Mouse (Mus musculus) embryonic facial prominence, embryonic 11.5 days (tissue): Measurements from ENCODE around the gene Josd1. TPM values are rescaled to one million over a fixed set of nuclear protein-coding genes. Genes with fewer than 3 reads are reported as not detected.

Source experiments
- ATAC-seq: fragments of 200-750 bp; cut with Nextera tagmentation; replicated peaks from 2 replicates; pipeline ENCODE4 v1.8.0; 2017; ENCODE audit warnings: low read depth; ENCODE audit not compliant: insufficient number of reproducible peaks, low FRiP score, low TSS enrichment
- DNase-seq: peaks from one replicate; pipeline ENCODE4 v3.0.0-alpha.2; 2015; ENCODE audit warnings: low spot score
- H3K27ac ChIP-seq: fragments of 300-500 bp; sonication (generic); replicated peaks from 2 replicates; pipeline ENCODE4 v1.5.1; 2014; ENCODE audit warnings: mild to moderate bottlenecking, low read depth, low read length, control low read depth
- H3K27me3 ChIP-seq: fragments of 300-500 bp; sonication (generic); 2 replicates; pipeline ENCODE4 v1.6.1; 2014; ENCODE audit warnings: mild to moderate bottlenecking, low read length, moderate library complexity, mixed read lengths; ENCODE audit not compliant: control insufficient read depth, insufficient read depth
- H3K36me3 ChIP-seq: fragments of 300-500 bp; sonication (generic); replicated peaks from 2 replicates; pipeline ENCODE4 v1.6.1; 2014; ENCODE audit warnings: low read depth, mild to moderate bottlenecking, low read length, moderate library complexity, mixed read lengths; ENCODE audit not compliant: control insufficient read depth, insufficient read depth
- H3K4me1 ChIP-seq: fragments of 300-500 bp; sonication (generic); 2 replicates; pipeline ENCODE4 v1.6.1; 2014; ENCODE audit warnings: low read length, mixed read lengths; ENCODE audit not compliant: control insufficient read depth, insufficient read depth
- H3K4me2 ChIP-seq: fragments of 300-500 bp; sonication (generic); 2 replicates; pipeline ENCODE4 v1.6.1; 2014; ENCODE audit warnings: low read depth, mild to moderate bottlenecking, control low read depth, low read length, moderate library complexity
- H3K4me3 ChIP-seq: fragments of 300-500 bp; sonication (generic); 2 replicates; pipeline ENCODE4 v1.5.1; 2014; ENCODE audit warnings: low read depth, low read length, control low read depth
- H3K9ac ChIP-seq: fragments of 300-500 bp; sonication (generic); replicated peaks from 2 replicates; pipeline ENCODE4 v1.6.1; 2014; ENCODE audit warnings: mild to moderate bottlenecking, control low read depth, low read length
- H3K9me3 ChIP-seq: fragments of 300-500 bp; sonication (generic); replicated peaks from 2 replicates; pipeline ENCODE4 v1.6.1; 2016; ENCODE audit warnings: mild to moderate bottlenecking, low read length, inconsistent platforms, mixed read lengths; ENCODE audit not compliant: control insufficient read depth
- WGBS: fragments of 180-500 bp; shearing (Covaris S2); extraction: QIAGEN DNeasy Blood & Tissue Kit; methylation state at CpG from one replicate; pipeline ENCODE4 v1.1.7; 2014; 5-methylcytosine and 5-hydroxymethylcytosine counted together
- polyA plus RNA-seq: library from polyadenylated mRNA; unstranded; fragments of >200 nt; fragmentation: Nextera tagmentation; extraction: Ambion mirVana; gene quantifications from 2 replicates; pipeline ENCODE4 v1.2.1, GENCODE M21; 2014

Josd1 gene
- polyA plus RNA-seq, 1 experiment from 2014 or later = 17.4 TPM

- 89% methylated on average over 8 of the region's 8 CpGs for WGBS
- Histone ChIP-seq H3K27ac (no peak overlapping the region), H3K4me2 (no peak overlapping the region), H3K9me3 (no peaks in the 10 kb centered on the region), H3K9ac (no peak overlapping the region), H3K4me1 (no peaks in the 10 kb centered on the region), H3K36me3 (no peaks in the 10 kb centered on the region; the same call in 1 of the 2 replicates), H3K4me3 (no peak overlapping the region), H3K27me3 (no peaks in the 10 kb centered on the region)
- DNase-seq (no peak), ATAC-seq (no peak)
Observed at GRCm38 (mm10) chr15:79664666-79665065, 23.1 kb downstream of the Josd1 start.

- 71% methylated on average over 4 of the region's 4 CpGs for WGBS
- no peak overlapping the region for H3K9ac ChIP-seq
- H3K27me3 ChIP-seq = no peaks in the 10 kb centered on the region
- H3K27ac ChIP-seq = no peak overlapping the region
- H3K4me3 ChIP-seq = no peak overlapping the region
- ATAC-seq (no peak), DNase-seq (peak; percentile 30)
- H3K9me3 ChIP-seq = no peaks in the 10 kb centered on the region
- H3K4me2 ChIP-seq = no peak overlapping the region
- H3K4me1 ChIP-seq = no peaks in the 10 kb centered on the region
- H3K36me3 ChIP-seq = no peaks in the 10 kb centered on the region; the same call in 1 of the 2 replicates
Observed at GRCm38 (mm10) chr15:79661852-79662251, 25.9 kb downstream of the Josd1 start.

- peak; percentile 95 for DNase-seq
- WGBS = under 1% methylated on average over 53 of the region's 55 CpGs
Observed at GRCm38 (mm10) chr15:79658531-79659375, 29.0 kb downstream of the Josd1 start, which contains the start of the genes Fam227a and Cby1. Fam227a (minus strand) TSS chr15:79658956. Cby1 (plus strand) TSS chr15:79659199.

GRCm38 (mm10) chr15:79657837-79658530 is 29.7 kb downstream of the Josd1 start:
- H3K4me3 ChIP-seq = peak overlapping the region; percentile 77
- 5% methylated on average over 16 of the region's 16 CpGs for WGBS
- H3K27ac ChIP-seq = peak overlapping the region; percentile 89
- peak overlapping the region; percentile 83 for H3K9ac ChIP-seq
- no peaks in the 10 kb centered on the region for H3K36me3 ChIP-seq
- H3K4me2 ChIP-seq = peak overlapping the region; percentile 83
- DNase-seq (peak; percentile 93), ATAC-seq (no peak)
- no peaks in the 10 kb centered on the region for H3K9me3 ChIP-seq
- H3K27me3 ChIP-seq = no peaks in the 10 kb centered on the region
- H3K4me1 ChIP-seq = no peaks in the 10 kb centered on the region

More at GRCm38 (mm10) chr15:79658531-79659375, 29.0 kb downstream of the Josd1 start, which contains the start of the genes Fam227a and Cby1:
- ATAC-seq = peak; percentile 78
- Histone ChIP-seq H3K27me3 (no peaks in the 10 kb centered on the region), H3K9me3 (no peaks in the 10 kb centered on the region), H3K9ac (peak within 1 kb of the TSS; percentile 83), H3K27ac (peak within 1 kb of the TSS; percentile 89), H3K4me2 (peak within 1 kb of the TSS; percentile 83), H3K36me3 (no peaks in the 10 kb centered on the region), H3K4me1 (no peaks in the 10 kb centered on the region), H3K4me3 (peak within 1 kb of the TSS; percentile 77)

- H3K4me1 ChIP-seq = no peaks in the 10 kb centered on the region
- no peak overlapping the region for H3K4me2 ChIP-seq
- no peak for ATAC-seq
- H3K27me3 ChIP-seq = no peaks in the 10 kb centered on the region
- no peak overlapping the region for H3K4me3 ChIP-seq
- no peaks in the 10 kb centered on the region for H3K9me3 ChIP-seq
- H3K27ac ChIP-seq = no peak overlapping the region
- no peak for DNase-seq
- H3K9ac ChIP-seq = no peak overlapping the region
- H3K36me3 ChIP-seq = no peaks in the 10 kb centered on the region
- WGBS = 92% methylated on average over 14 of the region's 14 CpGs
Observed at GRCm38 (mm10) chr15:79656451-79656850, 31.3 kb downstream of the Josd1 start.

GRCm38 (mm10) chr15:79651481-79651880 is 36.2 kb downstream of the Josd1 start:
- Histone ChIP-seq H3K27me3 (no peaks in the 10 kb centered on the region), H3K4me2 (no peak overlapping the region), H3K4me1 (no peaks in the 10 kb centered on the region), H3K4me3 (no peak overlapping the region), H3K9ac (no peak overlapping the region), H3K36me3 (no peaks in the 10 kb centered on the region), H3K9me3 (no peaks in the 10 kb centered on the region), H3K27ac (no peak overlapping the region)
- WGBS = 73% methylated on average over 4 of the region's 4 CpGs
- DNase-seq (peak; percentile 14), ATAC-seq (no peak)

GRCm38 (mm10) chr15:79650569-79650968 is 37.1 kb downstream of the Josd1 start:
- ATAC-seq = no peak
- Histone ChIP-seq H3K4me2 (no peak overlapping the region), H3K4me3 (no peak overlapping the region), H3K27ac (no peak overlapping the region), H3K9me3 (no peaks in the 10 kb centered on the region), H3K36me3 (no peaks in the 10 kb centered on the region), H3K4me1 (no peaks in the 10 kb centered on the region), H3K9ac (no peak overlapping the region), H3K27me3 (no peaks in the 10 kb centered on the region)
- peak; percentile 40 for DNase-seq

- H3K9me3 ChIP-seq = no peaks in the 10 kb centered on the region
- no peak overlapping the region for H3K4me3 ChIP-seq
- H3K27ac ChIP-seq = no peak overlapping the region
- H3K27me3 ChIP-seq = no peaks in the 10 kb centered on the region
- DNase-seq = no peak
- H3K9ac ChIP-seq = no peak overlapping the region
- WGBS = 83% methylated on average over 12 of the region's 12 CpGs
- H3K4me1 ChIP-seq = no peaks in the 10 kb centered on the region
- H3K4me2 ChIP-seq = no peak overlapping the region
- ATAC-seq = no peak
- H3K36me3 ChIP-seq = no peaks in the 10 kb centered on the region
Observed at GRCm38 (mm10) chr15:79648130-79648529, 39.6 kb downstream of the Josd1 start.
